Mouse (Mus musculus) limb, embryonic 12.5 days (tissue): ENCODE data around the gene Perp. TPM values are rescaled to one million over a fixed set of nuclear protein-coding genes. Genes with fewer than 3 reads are reported as not detected.

Experiments
- ATAC-seq: fragments of 200-750 bp; cut with Nextera tagmentation; 2 replicates; pipeline ENCODE4 v1.8.0; 2017; ENCODE audit warnings: low read depth, moderate TSS enrichment; ENCODE audit not compliant: insufficient number of reproducible peaks, insufficient read depth, low FRiP score, low TSS enrichment
- H3K27ac ChIP-seq: fragments of 300-500 bp; sonication (generic); 2 replicates; pipeline ENCODE4 v1.5.1; 2016; ENCODE audit warnings: mild to moderate bottlenecking, moderate library complexity
- H3K27me3 ChIP-seq: fragments of 300-500 bp; sonication (generic); 2 replicates; pipeline ENCODE4 v1.6.1; 2016; ENCODE audit warnings: mild to moderate bottlenecking, moderate library complexity
- H3K36me3 ChIP-seq: fragments of 300-500 bp; sonication (generic); 2 replicates; pipeline ENCODE4 v1.6.1; 2016; ENCODE audit warnings: mild to moderate bottlenecking, moderate library complexity
- H3K4me1 ChIP-seq: fragments of 300-500 bp; sonication (generic); replicated peaks from 2 replicates; pipeline ENCODE4 v1.6.1; 2016
- H3K4me2 ChIP-seq: fragments of 300-500 bp; sonication (generic); 2 replicates; pipeline ENCODE4 v1.6.1; 2016; ENCODE audit warnings: mild to moderate bottlenecking, moderate library complexity
- H3K4me3 ChIP-seq: fragments of 300-500 bp; sonication (generic); replicated peaks from 2 replicates; pipeline ENCODE4 v1.5.1; 2016; ENCODE audit warnings: mild to moderate bottlenecking
- H3K9ac ChIP-seq: fragments of 300-500 bp; sonication (generic); replicated peaks from 2 replicates; pipeline ENCODE4 v1.6.1; 2016; ENCODE audit warnings: mild to moderate bottlenecking, moderate library complexity
- H3K9me3 ChIP-seq: fragments of 300-500 bp; sonication (generic); 2 replicates; pipeline ENCODE4 v1.6.1; 2016; ENCODE audit warnings: mild to moderate bottlenecking, moderate library complexity
- WGBS: fragments of 180-500 bp; shearing (Covaris S2); methylation state at CpG from one replicate; pipeline ENCODE4 v1.1.7; 2016; 5-methylcytosine and 5-hydroxymethylcytosine counted together
- polyA plus RNA-seq: library from polyadenylated mRNA; unstranded; fragments of >200 nt; fragmentation: Nextera tagmentation; extraction: Ambion mirVana; gene quantifications from 2 replicates; pipeline ENCODE4 v1.2.1, GENCODE M21; 2016

The Perp gene
- polyA plus RNA-seq = 61.1 and 63.7 TPM in 2 replicates

DNA sequence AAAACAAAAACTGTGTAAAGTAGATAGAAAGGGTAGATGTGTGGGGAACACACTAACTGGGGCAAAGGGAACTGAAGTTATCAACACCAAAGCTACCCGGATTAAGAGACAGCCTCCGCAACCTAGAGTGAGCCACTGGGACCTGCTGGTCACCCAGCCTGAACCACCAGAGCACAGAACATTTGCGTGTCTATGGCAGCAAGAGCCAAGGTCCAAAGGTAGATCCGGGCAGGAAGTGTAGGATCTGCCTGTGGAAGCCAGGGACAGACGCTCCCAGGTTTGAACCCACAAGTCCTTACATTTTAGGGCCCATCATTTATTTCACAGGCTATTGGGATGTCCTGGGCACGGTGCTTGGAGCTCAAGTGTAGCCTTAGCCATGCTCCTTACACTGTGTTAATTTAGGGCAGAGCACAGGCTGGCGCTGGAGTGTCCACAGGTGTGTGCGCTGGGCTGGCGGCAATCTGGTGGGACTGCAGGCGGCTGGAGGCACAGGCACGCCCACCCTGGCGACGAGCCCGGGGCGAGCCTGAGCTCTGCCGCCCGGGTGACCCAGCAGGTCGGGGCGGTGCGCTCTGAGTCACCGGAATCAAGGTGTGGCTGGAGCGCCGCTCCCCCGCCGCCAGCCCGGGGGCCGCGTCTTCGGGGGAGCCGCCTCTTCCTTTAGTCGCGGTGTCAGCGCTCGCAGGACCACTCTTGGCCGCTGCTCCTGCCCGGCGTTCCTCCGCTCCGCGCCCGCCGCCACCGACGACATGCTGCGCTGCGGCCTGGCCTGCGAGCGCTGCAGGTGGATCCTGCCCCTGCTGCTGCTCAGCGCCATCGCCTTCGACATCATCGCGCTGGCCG, at the start of gene Perp:
Gene Perp, plus strand, starts transcription at position 580 of the 846 bp plus-strand sequence.
- Histone ChIP-seq H3K4me3 (peak within 1 kb of the TSS; percentile 56), H3K27me3 (peaks cover 50% of the 10 kb centered on the region), H3K27ac (no peak within 1 kb of the TSS), H3K9ac (peak within 1 kb of the TSS; percentile 64), H3K4me2 (peak within 1 kb of the TSS; percentile 91), H3K4me1 (peaks cover 5% of the 10 kb centered on the region; the same call in 1 of the 2 replicates), H3K9me3 (no peaks in the 10 kb centered on the region), H3K36me3 (no peaks in the 10 kb centered on the region)
- WGBS = 3% methylated on average over 48 of the region's 54 CpGs
- peak; percentile 90 for ATAC-seq

DNA sequence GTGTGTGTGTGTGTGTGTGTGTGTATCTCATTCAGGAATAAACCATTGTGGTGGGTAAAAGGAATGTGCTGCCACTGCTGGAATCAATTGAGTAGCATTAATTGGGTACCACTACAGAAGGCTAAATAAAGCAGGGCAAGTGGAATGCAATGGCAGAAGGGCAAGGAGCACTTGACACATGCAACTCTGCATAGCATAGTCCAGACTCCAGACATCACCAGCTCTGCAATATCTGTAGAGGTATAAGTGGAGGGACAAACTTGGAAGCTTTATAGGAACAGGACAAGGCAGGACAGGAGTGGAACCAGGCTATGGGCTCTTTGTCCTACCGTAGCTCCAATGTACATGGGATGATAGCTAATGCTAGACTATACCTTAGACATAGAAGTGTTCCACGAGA, 33.1 kb upstream of the Perp start:
- H3K4me2 ChIP-seq = no peak overlapping the region
- no peaks in the 10 kb centered on the region for H3K36me3 ChIP-seq
- no peak overlapping the region for H3K4me3 ChIP-seq
- H3K27ac ChIP-seq = no peak overlapping the region
- peaks cover 17% of the 10 kb centered on the region for H3K4me1 ChIP-seq
- WGBS = 83% methylated on average over 2 of the region's 2 CpGs
- no peak for ATAC-seq
- no peak overlapping the region for H3K9ac ChIP-seq
- H3K9me3 ChIP-seq = no peaks in the 10 kb centered on the region
- H3K27me3 ChIP-seq = no peaks in the 10 kb centered on the region

DNA sequence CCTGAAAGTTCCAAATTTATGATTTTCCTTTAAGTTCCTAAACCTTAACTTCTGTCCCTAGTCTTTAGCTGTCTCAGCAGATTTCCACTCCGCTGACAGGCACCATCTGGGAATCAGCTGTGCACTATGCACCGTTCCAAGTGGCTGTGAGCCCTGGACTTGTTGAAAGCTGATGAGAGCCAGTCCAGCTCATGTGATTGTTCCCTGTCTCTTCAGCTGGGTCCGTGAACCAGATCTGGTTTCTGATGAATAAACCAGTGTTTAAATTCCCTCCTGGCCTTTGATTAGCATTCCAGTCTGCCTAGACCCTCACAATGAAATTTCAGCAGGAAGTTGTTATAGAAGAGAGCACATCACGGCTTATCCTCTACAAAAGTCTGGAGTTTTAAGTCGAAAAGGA, 28.3 kb upstream of the Perp start:
- 22% methylated on average over 5 of the region's 5 CpGs for WGBS
- peaks cover 22% of the 10 kb centered on the region for H3K4me1 ChIP-seq
- H3K27me3 ChIP-seq = no peaks in the 10 kb centered on the region
- no peaks in the 10 kb centered on the region for H3K36me3 ChIP-seq
- no peak overlapping the region for H3K27ac ChIP-seq
- H3K9ac ChIP-seq = no peak overlapping the region
- no peaks in the 10 kb centered on the region for H3K9me3 ChIP-seq
- no peak overlapping the region for H3K4me2 ChIP-seq
- ATAC-seq = peak; percentile 83; the same call in 1 of the 2 replicates
- H3K4me3 ChIP-seq = no peak overlapping the region

DNA sequence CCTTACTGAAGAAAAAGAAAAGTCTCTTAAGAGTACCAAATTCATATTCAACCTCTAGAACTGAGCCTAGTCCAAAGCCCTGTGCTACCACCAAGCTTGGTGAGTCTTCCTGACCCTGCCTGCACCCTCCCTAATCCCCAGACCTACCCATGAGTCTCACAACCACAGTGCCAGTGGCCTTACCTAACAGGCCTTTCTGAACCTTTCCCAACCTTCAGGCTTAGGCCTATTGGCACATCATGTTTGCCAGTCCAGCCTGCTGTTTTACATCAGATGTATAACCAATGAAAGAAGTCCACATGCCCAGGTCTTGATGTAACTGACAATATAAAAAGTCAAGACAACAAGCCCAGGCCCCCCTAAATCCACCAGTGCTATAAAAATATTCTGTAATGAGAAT, 19.7 kb upstream of the Perp start:
- Histone ChIP-seq H3K4me1 (peaks cover 1% of the 10 kb centered on the region; the same call in 1 of the 2 replicates), H3K27me3 (no peaks in the 10 kb centered on the region), H3K27ac (no peak overlapping the region), H3K9ac (no peak overlapping the region), H3K36me3 (no peaks in the 10 kb centered on the region), H3K9me3 (no peaks in the 10 kb centered on the region), H3K4me3 (no peak overlapping the region), H3K4me2 (no peak overlapping the region)
- no peak for ATAC-seq

DNA sequence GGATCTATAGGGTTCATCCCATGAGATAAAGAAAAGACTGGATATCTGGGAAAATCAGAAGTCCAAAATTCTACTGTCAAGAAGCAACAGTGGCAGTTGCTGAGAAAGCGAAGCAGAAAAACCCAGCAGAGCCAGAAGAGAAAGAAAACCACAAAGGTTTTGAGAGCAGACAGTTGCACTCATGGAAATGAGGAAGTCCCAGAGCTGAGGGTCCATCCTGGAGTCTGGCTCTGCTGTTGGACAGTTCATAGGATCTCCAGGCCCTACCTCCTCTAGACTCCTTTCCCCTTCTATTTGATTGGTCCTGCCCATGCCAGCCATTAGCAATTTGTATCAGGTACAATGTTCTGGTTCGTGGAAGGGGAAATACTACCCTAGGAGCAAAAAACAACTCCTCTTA, 18.7 kb upstream of the Perp start:
- Histone ChIP-seq H3K36me3 (no peaks in the 10 kb centered on the region), H3K27ac (no peak overlapping the region), H3K27me3 (no peaks in the 10 kb centered on the region), H3K9me3 (no peaks in the 10 kb centered on the region), H3K9ac (no peak overlapping the region), H3K4me2 (no peak overlapping the region), H3K4me1 (peaks cover 6% of the 10 kb centered on the region; the same call in 1 of the 2 replicates), H3K4me3 (no peak overlapping the region)
- no peak for ATAC-seq
- WGBS = 54% methylated on average over 2 of the region's 2 CpGs

DNA sequence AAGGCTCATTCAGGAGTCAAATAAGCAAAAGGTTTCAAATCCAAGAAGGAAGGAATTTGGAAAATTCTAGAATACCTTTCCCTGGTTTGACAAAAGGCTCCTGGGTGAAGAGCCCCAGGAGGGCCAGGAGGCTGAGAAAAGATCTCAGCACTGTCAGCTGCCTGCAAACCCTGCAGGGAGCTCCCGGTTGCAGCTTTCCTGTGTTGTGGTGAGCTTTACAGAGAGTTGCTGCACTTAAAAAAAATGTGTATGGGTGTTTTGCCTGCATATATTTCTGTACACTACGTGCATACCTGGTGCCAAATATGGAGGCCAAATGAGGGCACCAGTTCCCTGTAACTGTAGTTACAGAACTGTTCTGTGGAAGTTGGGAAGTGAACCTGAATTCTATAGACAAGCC, 16.9 kb upstream of the Perp start:
- H3K27ac ChIP-seq = no peak overlapping the region
- no peaks in the 10 kb centered on the region for H3K36me3 ChIP-seq
- H3K9ac ChIP-seq = no peak overlapping the region
- no peaks in the 10 kb centered on the region for H3K27me3 ChIP-seq
- no peak overlapping the region for H3K4me3 ChIP-seq
- no peak for ATAC-seq
- no peaks in the 10 kb centered on the region for H3K9me3 ChIP-seq
- H3K4me1 ChIP-seq = peaks cover 12% of the 10 kb centered on the region
- WGBS = 51% methylated on average over 2 of the region's 2 CpGs
- no peak overlapping the region for H3K4me2 ChIP-seq

DNA sequence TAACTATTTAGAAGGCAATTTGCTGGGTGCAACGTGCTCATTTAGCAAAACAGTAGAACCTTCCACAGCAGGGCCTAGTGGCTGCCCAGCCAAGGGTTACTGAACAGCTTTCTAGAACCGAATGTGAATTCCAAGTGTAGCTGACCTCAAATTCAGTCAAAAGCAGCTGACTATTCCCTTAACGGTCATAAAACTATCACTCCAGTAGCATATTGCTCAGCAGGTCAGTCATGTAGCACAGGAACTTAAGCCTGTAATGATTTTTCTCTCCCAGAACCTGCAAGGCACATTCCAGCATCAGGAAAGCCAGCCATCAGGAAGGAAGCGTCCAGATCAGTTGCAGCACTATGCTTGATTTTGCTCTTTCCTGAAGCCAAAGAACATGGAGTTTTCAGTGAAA, 14.5 kb upstream of the Perp start:
- Histone ChIP-seq H3K9me3 (no peaks in the 10 kb centered on the region), H3K27ac (0 out of 2 replicates have a peak overlapping the region, but pooled peaks have one; percentile 42), H3K9ac (no peak overlapping the region), H3K4me1 (peaks cover 12% of the 10 kb centered on the region), H3K27me3 (no peaks in the 10 kb centered on the region), H3K36me3 (no peaks in the 10 kb centered on the region), H3K4me2 (no peak overlapping the region), H3K4me3 (no peak overlapping the region)
- ATAC-seq = no peak
- WGBS = 58% methylated on average over 4 of the region's 4 CpGs

DNA sequence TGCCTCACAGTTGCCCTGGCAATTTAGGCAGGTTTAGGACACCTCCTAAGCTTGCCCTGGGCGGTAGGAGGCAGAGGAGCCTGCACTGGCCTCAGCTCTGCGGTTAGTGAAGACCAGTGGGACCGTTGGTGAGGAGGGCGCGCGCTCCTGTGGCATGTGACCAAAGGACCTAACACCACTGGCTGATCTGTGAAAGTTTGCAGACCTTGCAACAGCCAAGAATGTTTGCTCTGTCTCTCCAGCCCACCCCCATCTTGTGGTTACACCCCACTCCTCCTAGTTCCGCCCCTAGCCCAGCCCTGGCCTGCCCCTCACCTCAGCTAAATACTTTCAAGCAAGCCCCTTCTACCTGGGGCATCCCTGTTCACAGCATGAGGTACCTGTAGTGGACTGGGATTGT, 13.0 kb upstream of the Perp start:
- peaks cover 12% of the 10 kb centered on the region for H3K4me1 ChIP-seq
- 0 out of 2 replicates have a peak, but pooled peaks have one; percentile 34 for ATAC-seq
- H3K4me3 ChIP-seq = no peak overlapping the region
- H3K4me2 ChIP-seq = no peak overlapping the region
- no peaks in the 10 kb centered on the region for H3K36me3 ChIP-seq
- no peak overlapping the region for H3K9ac ChIP-seq
- no peaks in the 10 kb centered on the region for H3K27me3 ChIP-seq
- H3K27ac ChIP-seq = no peak overlapping the region
- H3K9me3 ChIP-seq = no peaks in the 10 kb centered on the region
- 47% methylated on average over 7 of the region's 7 CpGs for WGBS

DNA sequence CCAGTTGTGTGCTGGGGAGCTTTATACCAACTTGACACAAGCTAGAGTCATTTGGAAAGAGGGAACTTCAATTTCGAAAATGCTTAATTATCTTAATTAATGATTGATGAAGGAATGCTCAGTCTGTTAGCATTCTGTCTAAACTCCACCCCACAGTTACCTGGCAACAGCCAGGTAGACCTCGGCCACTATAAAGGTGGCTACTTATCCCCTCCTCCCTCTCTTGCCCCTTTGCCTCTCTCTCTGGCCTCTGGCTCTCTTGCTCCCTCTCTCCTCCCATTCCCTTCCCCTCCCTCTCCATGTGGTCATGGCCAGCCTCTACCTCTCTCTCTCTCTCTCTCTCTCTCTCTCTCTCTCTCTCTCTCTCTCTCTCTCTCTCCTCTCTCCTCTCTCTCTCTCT, 10.4 kb upstream of the Perp start:
- Histone ChIP-seq H3K9me3 (no peaks in the 10 kb centered on the region), H3K36me3 (no peaks in the 10 kb centered on the region), H3K4me1 (peaks cover 12% of the 10 kb centered on the region), H3K9ac (no peak overlapping the region), H3K4me2 (no peak overlapping the region), H3K27me3 (no peaks in the 10 kb centered on the region), H3K4me3 (no peak overlapping the region), H3K27ac (no peak overlapping the region)
- WGBS = 52% methylated on average over 2 of the region's 2 CpGs
- no peak for ATAC-seq

DNA sequence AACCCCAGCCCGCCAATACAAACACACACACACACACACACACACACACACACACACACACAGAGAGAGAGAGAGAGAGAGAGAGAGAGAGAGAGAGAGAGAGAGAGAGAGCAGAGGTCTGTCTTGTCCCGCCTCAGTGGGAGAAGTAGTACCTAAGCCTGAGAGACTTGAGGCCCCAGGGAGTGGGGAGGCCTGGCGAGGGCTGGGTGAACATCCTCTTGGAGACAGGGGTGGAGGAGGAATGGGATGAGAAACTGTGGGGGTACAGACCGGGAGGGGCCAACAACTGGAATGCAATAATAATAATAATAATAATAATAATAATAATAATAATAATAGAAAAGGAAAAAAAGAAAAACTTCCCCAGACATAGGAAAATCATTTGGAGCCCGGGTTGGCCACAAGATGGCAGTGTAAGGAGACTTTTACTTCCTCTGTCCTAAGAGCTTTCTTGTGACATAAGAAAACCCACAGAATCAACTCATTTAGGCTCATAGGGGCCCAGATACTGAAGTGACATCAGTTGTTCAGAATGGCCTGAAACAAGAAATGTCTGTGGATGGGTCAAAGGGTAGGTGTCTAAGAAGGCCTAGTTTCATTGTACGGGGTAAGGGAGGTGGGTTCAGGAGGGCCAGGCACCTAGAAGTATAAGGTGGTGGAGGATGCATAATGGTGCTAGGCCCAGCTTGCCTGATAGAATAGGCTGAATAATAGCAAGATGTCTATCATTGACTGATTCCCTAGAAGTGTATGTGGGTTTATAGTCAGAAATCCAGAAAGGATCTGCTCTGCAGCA, 8.9 kb upstream of the Perp start:
- Histone ChIP-seq H3K27ac (no peak overlapping the region), H3K9ac (no peak overlapping the region), H3K4me1 (peaks cover 6% of the 10 kb centered on the region), H3K36me3 (no peaks in the 10 kb centered on the region), H3K4me2 (no peak overlapping the region), H3K4me3 (no peak overlapping the region), H3K9me3 (no peaks in the 10 kb centered on the region), H3K27me3 (no peaks in the 10 kb centered on the region)
- 45% methylated on average over 5 of the region's 6 CpGs for WGBS
- ATAC-seq = no peak

DNA sequence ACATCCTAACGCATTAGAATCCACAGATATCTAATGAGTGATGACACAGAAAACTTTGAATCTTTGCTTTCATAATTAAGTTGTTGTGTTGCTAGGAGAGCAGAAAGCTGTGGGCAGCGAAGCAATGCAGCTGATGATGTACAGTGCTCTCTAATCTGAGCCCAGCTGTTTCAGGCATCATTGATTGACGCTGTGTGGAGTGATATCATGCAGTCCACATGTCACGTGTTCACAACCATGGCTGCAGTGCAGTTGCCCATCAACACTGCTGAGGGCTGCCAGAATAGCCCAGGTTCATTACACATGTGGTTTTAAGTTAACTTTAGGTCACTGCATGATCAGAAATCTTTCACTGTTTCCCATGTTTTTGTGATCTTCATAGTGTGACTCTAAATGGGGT, 5.3 kb upstream of the Perp start:
- no peak overlapping the region for H3K27ac ChIP-seq
- H3K4me2 ChIP-seq = no peak overlapping the region
- no peak overlapping the region for H3K9ac ChIP-seq
- H3K4me3 ChIP-seq = no peak overlapping the region
- ATAC-seq = no peak
- WGBS = 73% methylated on average over 4 of the region's 4 CpGs
- no peaks in the 10 kb centered on the region for H3K36me3 ChIP-seq
- H3K4me1 ChIP-seq = peaks cover 1% of the 10 kb centered on the region; the same call in 1 of the 2 replicates
- no peaks in the 10 kb centered on the region for H3K9me3 ChIP-seq
- peaks cover 25% of the 10 kb centered on the region for H3K27me3 ChIP-seq
